Mouse (Mus musculus): ENCODE data around the gene Spata17. TPM values are rescaled to one million over a fixed set of nuclear protein-coding genes. Genes with fewer than 3 reads are reported as not detected.
"Not testable (repeated sequence)": the region's sequence is repeated elsewhere in the genome, so short reads cannot be mapped to it uniquely, and the experiment has no call there.

The Spata17 gene
- total RNA-seq, 4 experiments from 2014 or later = 0.70 to 1.6 (median 0.97) TPM

- DNase-seq (ENCODE audit: low spot score in 2 of 2) = no peak
Observed at GRCm38 (mm10) chr1:187178546-187178945, 36.7 kb downstream of the Spata17 start.

- no peak for DNase-seq (ENCODE audit: low spot score in 2 of 2)
Observed at GRCm38 (mm10) chr1:187175991-187176390, 39.3 kb downstream of the Spata17 start.

DNA sequence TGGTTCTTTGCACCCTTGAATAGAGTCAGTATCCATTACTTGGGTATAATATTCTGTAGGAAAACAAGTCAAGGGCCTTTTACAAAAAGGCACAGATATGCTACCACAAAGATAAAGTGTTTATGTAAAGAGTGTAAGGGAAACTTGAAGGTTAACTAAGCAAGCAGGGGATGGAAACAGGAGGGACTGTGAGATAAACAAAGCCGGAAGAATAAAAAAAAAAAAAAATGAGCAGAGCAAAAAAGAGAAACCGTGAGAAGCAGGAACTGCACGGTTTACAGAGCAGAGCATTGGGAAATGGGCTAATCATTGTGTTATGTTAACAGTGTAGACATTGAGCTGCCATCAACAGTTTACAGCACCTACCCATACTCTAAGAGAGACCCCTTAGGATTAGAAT, 44.9 kb downstream of the Spata17 start:
- DNase-seq (ENCODE audit: low spot score in 2 of 2) = no peak

DNA sequence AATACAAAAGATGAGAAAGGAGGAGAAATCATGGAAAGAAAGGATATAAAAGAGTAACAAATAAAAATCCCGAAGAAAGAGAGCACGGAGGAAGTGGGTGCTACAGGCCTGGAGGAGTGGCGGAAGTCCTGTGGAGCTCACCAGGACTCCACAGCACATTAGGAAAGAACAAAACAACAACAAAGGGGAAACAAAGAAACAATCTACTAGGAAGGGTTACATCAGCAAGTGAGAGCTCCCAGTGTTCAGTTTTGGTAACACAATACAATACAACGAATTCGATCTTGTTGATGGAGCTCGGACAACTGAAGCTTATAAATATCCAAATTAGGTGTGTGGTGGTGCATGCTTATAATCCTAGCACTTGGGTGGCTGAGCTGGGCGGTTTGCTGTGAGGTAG, 45.6 kb downstream of the Spata17 start:
- no peak for DNase-seq (ENCODE audit: low spot score in 2 of 2)

DNA sequence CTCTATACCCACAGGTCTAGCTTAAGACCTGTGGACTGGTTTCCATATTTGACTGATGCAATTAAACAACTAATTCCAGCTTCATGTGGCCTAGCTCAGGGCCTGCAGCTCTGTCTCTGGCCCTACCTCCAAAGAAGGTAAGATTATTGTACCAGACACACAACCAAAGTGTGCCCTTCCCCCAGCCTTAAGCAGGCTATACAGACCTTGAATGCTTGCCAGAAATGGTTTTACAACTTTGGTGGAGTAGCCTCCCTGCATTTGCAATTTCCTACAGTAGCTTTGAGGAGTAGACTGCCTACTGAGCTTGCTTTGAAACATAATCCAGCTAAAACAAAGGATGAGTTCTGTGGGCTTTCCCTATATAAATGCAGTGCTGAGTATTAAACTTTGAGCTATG, 51.7 kb downstream of the Spata17 start:
- DNase-seq (ENCODE audit: low spot score in 2 of 2) = no peak

DNA sequence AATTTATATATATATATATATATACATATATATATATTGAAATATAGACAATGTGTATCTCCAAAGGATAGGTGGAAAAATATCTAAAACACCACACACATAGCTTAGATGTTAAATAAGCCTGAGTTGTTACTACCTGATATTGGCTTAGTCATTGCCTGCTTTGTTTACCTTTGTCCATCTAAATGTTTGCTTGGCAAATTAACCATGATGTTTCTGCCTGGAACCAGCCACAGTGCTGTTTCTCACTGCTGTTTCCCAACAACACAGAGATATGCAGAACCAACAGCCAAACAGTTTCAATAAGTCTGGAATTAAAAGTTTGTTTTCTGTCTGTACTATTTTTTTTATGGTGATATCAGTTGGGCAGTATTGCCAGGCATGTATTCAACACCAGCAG, 59.6 kb downstream of the Spata17 start:
- no peak for DNase-seq (ENCODE audit: low spot score in 2 of 2)

GRCm38 (mm10) chr1:187153681-187154080, 61.6 kb downstream of the Spata17 start:
- no peak for DNase-seq (ENCODE audit: low spot score in 2 of 2)

DNA sequence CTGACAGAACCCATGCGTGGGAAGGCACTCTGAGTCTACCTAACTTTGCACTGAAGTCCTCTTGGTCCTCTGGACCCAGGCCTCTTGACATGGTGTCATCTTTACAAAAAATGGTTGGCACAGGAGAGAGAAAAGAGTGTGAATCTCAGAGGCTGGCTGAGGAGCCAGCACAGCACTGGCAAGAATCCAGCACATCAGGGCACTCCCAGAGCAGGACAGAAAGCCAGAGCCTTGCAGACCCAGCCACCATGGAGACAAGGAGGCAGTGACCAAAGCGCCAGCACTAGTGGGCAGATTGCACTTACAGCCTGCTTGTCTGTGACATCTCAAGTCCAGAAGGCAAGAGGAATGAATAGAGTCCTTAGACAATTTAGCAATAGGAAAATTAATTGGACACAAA, 62.7 kb downstream of the Spata17 start:
- DNase-seq (ENCODE audit: low spot score in 2 of 2) = no peak

DNA sequence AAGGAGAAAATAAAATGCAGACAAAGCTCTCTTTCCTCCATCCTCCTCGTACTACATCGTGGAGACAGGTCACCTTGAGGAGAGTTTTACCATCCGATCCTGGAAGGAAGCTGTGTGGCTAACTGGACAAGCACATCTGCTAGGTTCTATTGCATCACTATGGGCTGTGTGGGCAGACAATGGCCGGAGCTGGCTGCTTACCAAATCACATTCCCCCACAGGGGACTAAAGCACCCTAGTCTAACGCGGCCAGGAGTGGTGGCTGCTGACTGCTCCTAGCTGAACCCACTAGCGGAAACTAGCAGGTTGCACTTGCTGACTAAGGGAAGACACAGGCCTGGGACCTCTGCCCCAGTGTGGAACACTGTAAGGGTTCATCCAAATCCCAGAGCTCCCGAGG, 72.3 kb downstream of the Spata17 start:
- DNase-seq (ENCODE audit: low spot score in 2 of 2) = no peak

DNA sequence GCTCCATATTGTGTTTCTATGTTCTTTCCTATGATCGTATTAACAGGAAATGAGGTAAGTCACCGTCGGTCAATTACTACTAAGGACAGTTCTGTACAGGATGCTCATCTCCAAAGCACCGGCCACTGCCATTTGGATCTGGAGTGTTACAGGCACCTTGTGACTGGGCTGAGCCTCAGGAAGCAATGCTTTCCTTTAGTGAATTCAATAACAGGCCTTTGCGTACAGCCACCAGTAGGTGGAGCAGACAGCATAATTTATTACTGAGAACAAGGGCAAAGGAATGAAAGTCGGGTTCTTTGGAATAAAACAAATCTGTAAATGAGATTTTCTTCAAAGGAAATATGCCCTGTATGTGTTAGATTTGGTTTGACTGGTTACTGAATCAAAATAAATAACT, 77.8 kb downstream of the Spata17 start:
- peak; percentile 25 to 66 for DNase-seq (ENCODE audit: low spot score in 2 of 2)

GRCm38 (mm10) chr1:187135887-187136286, 79.4 kb downstream of the Spata17 start:
- no peak for DNase-seq (ENCODE audit: low spot score in 2 of 2)

GRCm38 (mm10) chr1:187133841-187134240, 81.4 kb downstream of the Spata17 start:
- DNase-seq (ENCODE audit: low spot score in 2 of 2) = no peak

DNA sequence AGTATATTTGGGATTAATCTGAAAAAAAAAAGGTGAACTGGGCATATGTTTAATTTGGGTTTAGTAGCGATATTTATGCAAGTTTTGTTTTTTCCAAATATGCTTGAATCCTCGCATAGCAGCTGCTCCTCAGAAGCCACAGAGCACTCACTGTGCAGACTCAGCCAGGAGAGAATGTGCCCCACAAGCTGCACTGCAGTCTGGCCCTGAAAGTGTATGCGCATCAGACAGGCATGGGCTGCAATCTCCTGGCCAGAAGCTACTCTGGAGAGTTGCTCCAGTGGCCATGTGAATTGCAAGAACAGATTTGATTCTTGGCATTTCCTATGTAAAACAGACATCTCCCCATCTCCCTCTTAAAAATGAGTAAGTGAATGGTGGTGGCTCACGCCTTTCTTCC, 82.9 kb downstream of the Spata17 start:
- peak; percentile 17 to 21 for DNase-seq (ENCODE audit: low spot score in 2 of 2)

GRCm38 (mm10) chr1:187127548-187127947, 87.7 kb downstream of the Spata17 start:
- DNase-seq (ENCODE audit: low spot score in 2 of 2) = not testable (repeated sequence)

DNA sequence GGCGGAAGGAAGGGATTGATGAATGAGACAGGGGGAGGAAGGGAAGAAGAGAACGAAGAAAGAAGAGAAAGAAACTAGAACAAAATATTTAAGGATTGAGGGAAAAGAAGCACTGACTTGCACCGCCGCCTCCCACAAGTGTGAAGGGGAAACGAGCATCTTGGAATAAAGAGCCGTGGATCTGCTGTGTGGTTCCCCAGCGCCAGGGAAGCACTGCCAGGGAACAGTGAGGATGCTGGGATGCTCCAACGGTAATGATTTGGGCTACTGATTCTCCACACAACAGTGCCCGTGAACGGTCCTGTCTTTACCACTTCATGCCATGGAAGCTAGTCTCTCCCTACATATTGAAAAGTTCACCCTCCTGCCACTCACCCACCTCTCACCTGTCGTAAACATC, 89.5 kb downstream of the Spata17 start:
- DNase-seq (ENCODE audit: low spot score in 2 of 2) = no peak

- no peak for DNase-seq (ENCODE audit: low spot score in 2 of 2)
Observed at GRCm38 (mm10) chr1:187124967-187125366, 90.3 kb downstream of the Spata17 start.

DNA sequence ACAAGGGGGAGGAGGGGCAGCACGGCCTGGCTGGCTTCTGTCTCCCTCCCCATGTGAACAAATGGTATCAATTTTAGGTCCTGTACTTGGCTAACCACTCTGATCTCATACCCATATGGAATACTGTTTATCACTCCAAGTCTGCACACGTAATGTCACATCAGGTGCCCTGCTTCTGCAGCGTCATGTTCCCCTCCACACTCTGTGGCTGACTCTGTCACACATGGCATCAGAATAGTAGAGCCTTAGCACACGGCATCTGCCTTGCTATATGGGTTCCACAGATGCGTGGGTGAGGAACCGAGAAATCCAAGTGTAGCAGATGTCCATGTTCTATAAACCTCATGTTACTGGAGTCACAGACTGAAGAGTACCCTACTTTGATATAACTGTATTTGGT, 96.0 kb downstream of the Spata17 start:
- DNase-seq (ENCODE audit: low spot score in 2 of 2) = peak; percentile 68 to 81

GRCm38 (mm10) chr1:187118108-187118507, 97.2 kb downstream of the Spata17 start:
- DNase-seq (ENCODE audit: low spot score in 2 of 2) = no peak

- no peak for DNase-seq (ENCODE audit: low spot score in 2 of 2)
Observed at GRCm38 (mm10) chr1:187113716-187114115, 101.5 kb downstream of the Spata17 start.

DNA sequence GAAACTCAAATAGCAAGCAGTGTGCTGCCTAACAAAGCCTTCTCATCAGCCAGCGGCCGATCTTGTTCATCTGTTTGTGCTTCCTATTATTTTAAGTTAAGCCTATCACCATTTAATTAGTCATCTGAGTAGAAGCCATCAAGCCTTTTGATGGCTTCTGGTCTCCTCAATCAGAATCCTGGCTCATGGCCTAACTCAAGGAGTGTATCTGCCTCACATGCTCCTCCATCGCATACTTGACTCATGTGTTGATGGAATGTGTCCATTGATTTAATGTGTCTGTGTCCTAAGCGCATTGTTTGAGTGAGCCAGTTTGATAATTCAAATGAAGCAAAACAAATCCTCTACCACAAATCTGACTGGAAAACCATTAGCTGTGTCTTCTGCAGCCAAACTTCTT, 113.1 kb downstream of the Spata17 start:
- DNase-seq (ENCODE audit: low spot score in 2 of 2) = no peak

DNA sequence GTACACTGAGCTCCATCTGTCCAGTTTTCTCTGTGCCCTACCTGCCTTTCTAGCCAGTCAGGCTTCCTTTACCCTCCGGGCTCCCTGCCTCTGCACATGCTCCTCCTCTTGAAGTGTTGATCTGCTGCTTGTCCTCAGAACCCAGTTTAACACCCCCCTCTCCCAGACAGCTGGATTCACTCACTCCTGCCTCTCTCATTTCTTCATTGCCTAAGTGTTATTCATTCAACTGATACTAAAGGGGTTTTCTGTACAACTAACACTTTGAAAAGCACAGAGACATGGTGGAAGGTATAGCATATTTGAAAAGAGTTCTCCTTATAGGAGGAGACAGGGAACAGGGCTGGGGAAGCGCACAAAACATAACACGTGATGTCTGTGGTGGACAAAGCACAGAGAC, 114.1 kb downstream of the Spata17 start:
- no peak for DNase-seq (ENCODE audit: low spot score in 2 of 2)

GRCm38 (mm10) chr1:187100624-187101023, 114.6 kb downstream of the Spata17 start:
- no peak for DNase-seq (ENCODE audit: low spot score in 2 of 2)

GRCm38 (mm10) chr1:187098285-187098684, 117.0 kb downstream of the Spata17 start:
- DNase-seq (ENCODE audit: low spot score in 2 of 2) = no peak

DNA sequence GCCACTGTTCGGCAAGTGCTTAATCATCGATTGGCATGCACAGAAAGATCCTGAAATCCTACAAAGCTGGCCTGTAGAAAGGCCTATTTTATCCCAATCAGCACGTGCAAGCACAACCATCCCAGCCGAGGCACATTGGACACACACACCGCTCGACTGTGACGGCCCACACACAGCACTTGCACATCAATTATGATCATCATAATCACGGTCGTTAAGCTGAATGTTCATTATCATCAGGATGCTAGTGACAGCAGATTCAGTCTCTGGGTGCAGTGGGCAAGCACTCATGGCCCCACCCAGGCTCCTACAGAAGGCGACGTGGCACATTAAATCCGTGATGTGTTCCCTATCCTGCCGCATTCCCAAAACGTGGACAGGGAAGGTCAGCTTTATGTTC, 122.7 kb downstream of the Spata17 start:
- DNase-seq (ENCODE audit: low spot score in 2 of 2) = no peak
